Mouse (Mus musculus) heart, postnatal 10 days (tissue): ENCODE data around the gene Eprs. TPM values are rescaled to one million over a fixed set of nuclear protein-coding genes. Genes with fewer than 3 reads are reported as not detected.
"Not testable (repeated sequence)": the region's sequence is repeated elsewhere in the genome, so short reads cannot be mapped to it uniquely, and the experiment has no call there.

Experiments used
- DNase-seq, 2 experiments: peaks; one replicate each; pipeline ENCODE4 v3.0.0; 2021
- intact Hi-C: fragments of 180-260 bp; cut with DNase I; formaldehyde crosslinking; loops from one replicate; pipeline ENCODE4 v1.15.1; 2025
- total RNA-seq, 2 experiments: library from RNA; stranded (reverse); gene quantifications; 2 replicates each; pipeline ENCODE4 v1.2.3; 2021

Eprs gene
- total RNA-seq, result 10 to 100 TPM; 74.3 to 75.4 TPM

DNA sequence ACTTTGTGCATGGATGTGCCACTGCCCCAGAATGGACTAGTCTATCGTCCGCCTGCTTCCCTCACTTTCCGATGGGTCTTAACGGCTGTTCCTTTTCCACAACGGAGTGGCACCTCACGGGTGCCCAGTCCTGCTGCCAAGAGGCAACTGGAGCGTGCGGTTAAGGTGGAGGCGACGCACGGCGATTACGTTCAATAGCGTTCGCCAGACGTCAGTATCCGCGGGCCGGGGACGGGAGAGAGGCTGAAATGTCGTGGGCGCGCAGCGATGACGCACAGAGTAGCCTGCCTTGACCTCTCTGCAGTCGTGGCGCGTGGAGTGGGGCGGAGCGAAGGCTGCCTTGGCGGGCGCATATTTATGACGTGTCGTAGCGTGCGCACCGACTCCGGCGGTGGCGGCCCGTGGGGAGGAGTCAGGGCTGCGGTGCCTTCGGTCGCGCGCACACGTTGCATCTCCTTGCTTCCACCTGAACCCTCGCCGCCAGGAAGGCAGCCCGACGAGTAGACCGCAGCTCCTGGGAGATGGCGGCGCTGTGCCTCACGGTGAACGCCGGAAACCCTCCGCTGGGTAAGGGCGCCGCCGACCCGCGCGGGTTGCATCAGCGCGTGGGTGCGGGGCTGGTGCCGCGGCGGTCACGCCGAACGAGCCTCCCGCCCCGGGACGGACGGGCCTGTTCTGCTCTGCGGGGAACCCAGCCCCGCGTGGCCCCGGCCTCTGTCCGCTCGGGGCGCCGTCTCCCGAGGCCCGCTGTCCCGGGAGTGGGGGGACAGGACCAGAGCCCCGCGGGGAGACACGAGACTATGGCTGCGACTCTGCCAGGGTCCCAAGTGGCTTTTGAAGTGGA, at the start of gene Eprs:
Gene Eprs, plus strand, starts transcription at position 368 of the 844 bp plus-strand sequence.
- intact Hi-C loops, result loop anchor here (2.0 kb wide), 1 partner anchor 30 kb away; the partner anchor contains the start of gene Bpnt1
- DNase-seq, result peak; percentile 99

DNA sequence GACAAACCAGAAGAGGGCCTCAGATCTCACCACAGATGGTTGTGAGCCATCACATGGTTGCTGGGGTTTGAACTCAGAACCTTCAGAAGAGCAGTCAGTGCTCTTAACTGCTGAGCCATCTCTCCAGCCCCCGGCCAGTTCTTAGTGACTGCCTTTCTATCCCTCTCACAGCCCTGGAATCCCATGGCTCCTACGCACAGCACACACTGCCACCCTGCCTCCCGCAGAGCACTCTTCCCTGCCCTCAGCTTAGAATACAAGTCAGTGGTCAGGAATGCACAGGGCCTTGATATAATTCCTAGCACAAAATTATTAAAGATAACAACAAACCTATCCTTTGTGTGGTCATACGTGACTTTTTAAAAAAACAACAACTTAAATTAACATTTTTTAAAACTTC, 48.3 kb upstream of the Eprs start:
- intact Hi-C loops, result no loop called here
- no peak for DNase-seq

DNA sequence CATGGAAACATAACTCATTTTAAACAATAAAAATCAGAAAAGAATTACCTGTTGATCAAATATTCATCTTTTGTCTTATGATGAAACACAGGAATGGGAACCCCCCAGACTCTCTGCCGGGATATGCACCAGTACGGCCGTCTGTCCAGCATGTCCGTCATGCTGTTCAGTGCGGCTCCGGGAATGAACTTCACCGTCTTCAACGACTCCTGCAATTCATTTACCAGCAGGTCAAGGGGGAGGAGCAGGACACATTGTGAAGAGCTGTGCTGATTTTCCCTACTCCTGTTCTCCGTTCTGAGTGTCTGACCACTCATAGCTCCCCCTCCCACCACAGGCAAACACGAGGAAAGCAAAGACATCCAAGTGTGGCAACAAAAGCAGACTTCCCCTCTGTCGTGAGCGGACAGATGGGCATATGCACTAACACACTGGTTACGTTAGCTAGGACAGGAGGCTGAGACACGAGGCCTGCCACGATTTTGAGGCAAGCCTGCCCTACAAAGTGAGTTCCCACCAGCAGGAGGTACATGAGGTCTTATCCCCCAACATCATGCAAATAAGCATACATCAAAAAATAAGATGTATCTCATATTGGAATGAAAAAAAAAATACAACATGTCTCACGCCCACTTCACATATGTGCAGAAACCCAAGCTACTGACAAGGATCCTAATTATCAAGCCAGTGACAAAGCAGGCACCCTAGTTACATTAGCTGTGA, 46.8 kb upstream of the Eprs start:
- DNase-seq, result no peak
- intact Hi-C loops, result no loop called here

DNA sequence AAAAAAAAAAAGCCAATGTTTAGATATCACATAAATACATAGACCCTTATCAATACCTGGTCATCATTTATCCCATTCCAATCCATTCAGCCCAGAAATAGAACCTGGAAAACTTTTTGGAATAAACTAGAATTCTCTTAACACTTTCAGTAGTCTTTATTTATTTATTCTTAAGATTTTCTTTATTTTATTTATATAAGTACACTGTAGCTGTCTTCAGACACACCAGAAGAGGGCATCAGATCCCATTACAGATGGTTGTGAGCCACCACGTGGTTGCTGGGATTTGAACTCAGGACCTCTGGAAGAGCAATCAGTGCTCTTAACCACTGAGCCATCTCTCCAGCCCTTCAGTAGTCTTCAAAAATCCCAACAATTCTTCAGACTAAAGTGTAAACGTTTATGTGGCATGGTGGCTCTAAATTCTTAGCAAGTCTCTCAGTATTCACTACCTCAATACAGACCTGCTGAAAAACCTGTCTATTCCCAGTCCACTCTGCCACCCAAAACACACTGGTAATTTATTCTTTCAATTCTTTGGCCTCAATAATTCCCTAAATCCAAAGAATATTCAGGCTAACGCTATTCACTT, 35.0 kb upstream of the Eprs start:
- DNase-seq, intact Hi-C loops: not testable (repeated sequence)

DNA sequence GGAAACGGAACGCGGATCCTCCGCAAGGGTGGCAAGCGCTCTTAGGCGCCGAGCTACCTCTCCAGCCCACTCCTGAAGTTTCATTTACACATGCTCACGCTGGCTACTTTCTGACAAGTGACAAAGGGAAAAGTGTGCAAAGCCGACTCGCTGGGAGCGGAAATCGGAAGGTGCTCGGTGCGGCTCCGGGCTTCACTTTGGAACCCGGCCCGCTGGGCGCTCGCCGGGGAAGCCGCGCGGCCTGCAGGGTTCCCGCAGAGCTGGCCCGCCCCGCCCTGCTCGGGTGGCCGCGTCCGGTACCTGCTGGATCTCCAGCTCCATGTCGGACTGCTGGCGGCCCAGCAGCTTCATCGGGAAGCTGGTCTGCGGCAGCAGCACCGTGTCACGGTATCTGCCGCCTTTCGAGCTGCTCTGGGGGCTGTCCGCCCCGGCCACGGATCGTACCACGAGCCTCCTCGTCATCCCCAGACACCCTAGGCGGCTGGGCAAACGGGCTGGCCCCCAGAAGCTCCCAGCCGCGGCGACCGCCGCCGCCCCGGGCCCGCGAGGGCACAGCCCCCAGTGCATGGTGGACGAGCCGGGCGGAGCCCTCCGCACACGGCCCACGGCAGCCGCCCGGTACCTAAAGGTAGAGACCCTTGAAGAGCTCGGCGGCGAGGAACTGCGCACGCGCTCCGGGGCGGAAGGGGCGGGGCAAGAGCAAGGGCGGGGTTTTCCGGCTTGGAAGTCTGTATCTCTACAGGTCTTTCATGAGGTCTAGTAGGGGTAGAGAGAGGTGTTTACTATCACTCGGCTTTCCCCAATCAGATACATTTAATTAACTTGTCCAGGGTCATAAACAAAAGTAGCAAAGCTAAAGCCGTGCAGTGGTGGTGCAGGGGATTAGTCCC, 33.9 kb upstream of the Eprs start, which contains the start of gene Iars2:
Gene Iars2, minus strand, starts transcription at position 676 of the 890 bp plus-strand sequence.
- DNase-seq, result peak; percentile 93 to 96

DNA sequence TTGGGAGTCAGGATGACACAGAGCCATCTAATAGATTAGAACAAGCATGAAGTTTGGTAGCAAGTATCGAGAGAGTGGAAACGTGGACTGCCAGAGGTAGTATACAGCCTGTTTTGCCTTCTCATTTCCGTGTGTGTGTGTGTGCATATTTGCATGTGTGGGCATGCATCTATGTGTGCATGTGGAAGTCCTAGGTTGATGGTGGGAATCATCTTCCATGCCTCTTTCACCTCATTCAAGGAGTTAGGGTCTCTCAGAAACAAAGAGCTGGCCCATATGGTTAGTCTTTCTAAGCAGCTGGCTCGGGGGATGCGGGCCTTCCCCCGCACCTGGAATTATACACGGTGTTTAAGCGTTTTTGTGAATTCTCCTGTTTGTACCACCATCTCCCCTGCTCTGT, 33.0 kb upstream of the Eprs start:
- DNase-seq, result no peak
- intact Hi-C loops, result no loop called here

More for the DNA sequence above, 33.9 kb upstream of the Eprs start, which contains the start of gene Iars2:
- intact Hi-C loops, result no loop called here

DNA sequence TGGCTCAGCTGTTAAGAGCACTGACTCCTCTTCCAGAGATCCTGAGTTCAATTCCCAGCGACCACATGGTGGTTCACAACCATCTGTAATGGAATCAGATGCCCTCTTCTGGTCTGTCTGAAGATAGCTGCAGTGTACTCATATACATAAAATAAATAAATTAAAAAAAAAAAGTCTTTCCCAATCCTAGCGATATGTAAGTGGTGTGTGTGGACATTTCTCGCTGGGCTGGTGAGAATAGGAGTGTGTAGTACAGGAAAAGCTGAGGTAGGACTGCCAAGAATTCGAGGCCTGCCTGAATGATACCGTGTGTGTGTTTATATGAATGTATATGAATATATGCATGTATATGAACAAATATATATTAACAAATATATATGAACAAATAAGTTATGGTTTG, 31.5 kb upstream of the Eprs start:
- intact Hi-C loops, result no loop called here
- DNase-seq, result no peak

DNA sequence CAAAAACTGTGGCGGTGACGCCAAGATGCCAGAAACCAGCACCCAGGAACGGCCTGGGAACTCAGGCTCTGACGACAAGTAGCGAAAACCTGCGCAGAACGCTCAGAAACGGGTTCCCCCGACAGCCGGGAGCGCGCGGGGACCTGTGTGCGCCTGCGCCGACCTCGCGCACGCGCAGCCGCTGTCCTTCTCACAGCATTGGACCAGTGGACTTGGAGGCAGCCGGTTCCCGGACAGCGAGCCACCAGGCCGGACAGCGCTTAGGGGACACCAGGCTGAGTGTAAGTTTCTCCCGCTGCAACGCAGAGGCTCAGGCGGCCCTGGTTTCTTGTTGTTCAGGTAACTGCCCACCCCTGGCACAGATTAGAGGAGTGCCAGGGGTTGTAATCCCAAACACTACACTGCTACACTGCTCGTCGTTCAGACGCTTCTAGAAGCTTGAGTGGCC, 30.8 kb upstream of the Eprs start, which contains the start of gene Bpnt1:
Gene Bpnt1, plus strand, starts transcription at position 167 of the 448 bp plus-strand sequence.
- intact Hi-C loops, result loop anchor here (2.0 kb wide), 1 partner anchor 31 kb away; the partner anchor contains the start of gene Eprs
- peak; percentile 90 to 93 for DNase-seq

DNA sequence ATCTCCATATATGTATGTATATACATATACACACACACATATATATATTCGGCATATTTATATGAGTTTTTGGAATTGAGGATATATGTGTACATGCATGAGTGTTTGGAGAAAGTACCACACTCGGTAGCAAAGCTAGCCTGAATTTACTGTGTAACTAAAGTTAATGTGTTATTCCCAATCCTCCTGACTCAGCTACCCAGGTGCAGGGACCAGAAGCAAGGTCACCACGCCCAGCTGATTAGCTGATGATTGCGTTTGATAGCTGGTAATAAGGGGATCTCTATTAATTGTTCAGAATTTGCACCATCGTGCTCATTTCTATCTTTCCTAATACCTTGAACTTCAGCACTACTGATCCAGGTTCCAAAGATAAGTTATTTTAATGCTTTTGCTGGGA, 29.2 kb upstream of the Eprs start:
- intact Hi-C loops, result loop anchor here (2.0 kb wide), 1 partner anchor 29 kb away; the partner anchor contains the start of gene Eprs
- no peak for DNase-seq

DNA sequence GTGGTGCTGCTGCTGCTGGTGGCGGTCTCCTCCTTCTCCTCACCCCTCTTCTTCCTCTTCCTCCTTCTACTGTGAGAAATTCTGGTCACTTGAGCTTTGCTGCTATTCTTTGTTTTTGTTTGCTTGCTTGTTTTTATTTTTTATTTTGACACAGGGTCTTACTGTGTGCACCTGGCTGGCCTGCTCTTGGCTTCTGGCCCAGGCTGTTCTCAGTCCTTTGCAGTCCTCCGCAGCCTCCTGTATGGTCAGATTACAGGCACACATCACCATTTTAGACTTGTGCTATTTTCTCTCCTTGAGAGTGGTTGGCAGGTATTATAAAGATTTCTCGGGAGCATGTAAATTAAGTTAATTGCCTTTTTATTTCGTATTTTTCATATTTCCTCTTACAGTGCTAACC, 28.7 kb upstream of the Eprs start:
- intact Hi-C loops, result no loop called here
- DNase-seq, result no peak

DNA sequence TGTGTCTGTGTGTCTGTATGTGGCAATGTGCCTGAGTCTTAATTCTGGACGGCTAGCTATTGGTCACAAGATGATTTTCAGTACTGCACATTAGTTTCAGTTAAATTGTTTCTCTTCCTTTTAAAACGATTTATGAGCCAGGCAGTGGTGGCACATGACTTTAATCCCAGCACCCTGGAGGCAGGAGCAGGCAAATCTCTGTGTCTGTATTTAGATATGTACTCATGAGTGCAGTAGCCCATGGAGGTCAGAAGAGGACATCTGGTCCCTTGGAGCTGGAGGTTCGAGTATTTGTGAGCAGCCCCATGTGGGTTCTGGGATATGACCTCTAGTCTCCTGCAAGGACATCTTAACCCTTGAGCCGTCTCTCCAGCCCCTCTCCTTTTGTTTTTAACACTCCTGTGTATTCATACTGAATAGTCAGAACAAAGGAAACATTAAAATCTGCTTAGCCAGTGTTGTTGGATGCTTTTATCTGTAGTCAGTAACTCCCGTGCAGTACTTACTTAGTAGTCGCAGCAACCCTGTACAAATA, 27.5 kb upstream of the Eprs start:
- intact Hi-C loops, result no loop called here
- DNase-seq, result no peak

DNA sequence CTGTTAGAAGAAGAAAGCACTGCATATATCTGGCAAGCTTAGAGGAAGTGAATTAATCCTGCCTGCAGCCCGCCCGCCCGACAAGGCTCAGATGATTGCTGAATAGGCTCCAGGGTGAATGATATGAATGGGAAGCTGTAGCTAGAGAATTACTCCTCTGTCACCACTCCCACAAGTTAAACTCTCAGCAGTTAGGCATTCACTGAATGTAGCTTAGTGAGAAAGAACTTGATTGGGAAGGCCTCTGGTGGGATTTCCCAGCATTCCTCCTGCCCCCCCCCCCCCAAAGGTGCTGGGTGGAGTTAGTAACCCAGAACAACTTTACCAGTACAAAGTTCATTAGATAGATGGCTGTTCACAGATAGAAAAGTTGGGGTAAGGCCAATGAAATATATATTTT, 26.3 kb upstream of the Eprs start:
- no peak for DNase-seq
- intact Hi-C loops, result no loop called here

DNA sequence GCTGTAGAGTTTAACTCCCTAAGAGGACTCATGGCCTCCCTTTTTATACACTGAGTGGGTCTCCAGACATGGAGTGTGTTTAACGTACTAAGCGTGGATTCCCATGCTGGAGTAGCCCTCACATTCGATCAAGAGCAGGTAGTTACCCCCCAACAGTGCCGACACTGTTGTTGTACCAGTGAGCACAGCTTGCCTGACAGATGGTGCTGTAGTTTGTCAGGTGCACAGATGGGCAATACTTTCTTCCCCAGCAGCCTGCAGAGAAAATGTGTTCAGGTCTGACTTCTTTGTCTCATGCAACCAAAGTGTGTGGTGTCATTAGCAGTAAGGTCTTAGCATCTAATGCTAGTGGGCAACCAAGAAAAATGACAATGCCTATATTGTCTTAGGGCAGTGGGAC, 20.4 kb upstream of the Eprs start:
- DNase-seq, result no peak

DNA sequence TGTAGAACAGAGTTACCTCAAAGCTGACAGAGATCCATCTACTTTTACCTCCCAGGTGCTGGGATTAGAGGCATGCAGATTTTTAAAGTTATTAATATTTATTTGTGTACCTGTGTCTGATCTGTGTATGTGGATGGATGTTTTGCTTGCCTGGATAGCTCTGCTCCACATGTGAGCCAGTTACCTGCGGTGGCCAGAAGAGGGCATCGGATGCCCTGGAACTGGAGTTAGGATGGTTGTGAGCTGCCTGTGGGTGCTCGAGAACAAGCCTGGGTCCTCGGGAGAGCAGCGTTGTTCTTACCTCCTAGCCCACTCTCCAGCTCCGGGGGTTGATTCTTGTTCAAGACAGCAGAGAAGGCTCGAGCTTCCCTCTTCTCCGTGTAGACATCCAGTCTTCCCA, 19.4 kb upstream of the Eprs start:
- intact Hi-C loops, result no loop called here
- no peak for DNase-seq

More for the DNA sequence above, 20.4 kb upstream of the Eprs start:
- intact Hi-C loops, result no loop called here

DNA sequence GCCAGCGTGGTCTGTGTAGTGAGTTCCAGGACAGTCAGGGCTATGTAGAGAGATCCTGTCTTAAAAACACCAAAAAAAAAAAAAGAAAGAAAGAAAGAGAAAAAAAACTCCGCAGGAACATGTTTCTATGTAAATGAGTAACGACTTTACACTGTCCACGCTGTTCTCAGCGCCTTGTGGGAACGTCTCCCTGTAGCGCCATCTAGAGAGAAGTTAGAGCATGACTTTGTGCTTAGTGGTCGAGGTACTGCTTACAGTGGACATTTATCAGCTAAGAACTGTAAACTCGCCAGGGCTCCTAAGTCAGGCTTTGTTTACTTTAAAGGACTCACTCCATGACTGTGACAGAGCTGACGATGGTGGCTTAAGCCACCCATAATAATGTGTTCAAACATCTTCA, 16.7 kb upstream of the Eprs start:
- intact Hi-C loops, result no loop called here

DNA sequence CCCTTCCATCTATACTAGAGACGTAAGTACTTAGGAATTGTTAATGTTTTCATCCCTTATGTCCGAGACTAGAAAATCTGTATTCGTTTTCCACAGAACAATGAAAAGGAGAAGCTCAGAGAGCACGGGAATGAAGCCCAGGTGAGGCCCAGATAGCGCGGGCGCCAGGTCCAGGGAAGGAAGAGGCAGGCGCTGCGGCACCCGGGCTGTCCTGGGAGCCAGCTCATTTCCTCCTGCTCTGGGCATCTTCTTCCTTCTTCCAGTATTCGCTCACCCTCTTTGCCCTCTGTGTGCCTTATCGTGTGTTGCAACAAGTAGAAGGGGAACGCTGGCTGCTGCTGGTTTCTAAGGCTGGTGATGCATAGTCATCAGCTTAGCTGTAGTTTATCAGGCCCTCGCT, 13.1 kb upstream of the Eprs start:
- intact Hi-C loops, result no loop called here
- DNase-seq, result no peak

More for the DNA sequence above, 16.7 kb upstream of the Eprs start:
- DNase-seq, result no peak

DNA sequence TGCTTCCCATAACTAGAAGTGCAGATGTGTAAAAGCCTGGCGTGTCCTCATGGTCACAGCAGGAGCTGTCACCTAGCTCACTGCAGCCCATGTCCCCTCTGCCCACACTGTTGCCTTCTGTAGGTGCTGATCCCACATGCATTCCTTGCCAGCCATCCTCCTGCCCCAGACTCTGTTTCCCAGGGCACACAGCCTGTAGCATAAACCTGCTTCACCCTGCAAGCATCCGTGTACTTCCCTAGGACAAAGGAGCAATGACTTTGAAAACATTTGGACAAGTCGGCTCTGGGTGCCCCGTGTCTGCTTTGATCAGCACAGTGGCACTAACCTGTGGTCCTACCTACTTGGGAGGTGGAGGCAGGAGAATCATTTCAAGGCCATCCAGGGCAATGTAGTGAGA, 12.2 kb upstream of the Eprs start:
- no peak for DNase-seq
- intact Hi-C loops, result no loop called here

DNA sequence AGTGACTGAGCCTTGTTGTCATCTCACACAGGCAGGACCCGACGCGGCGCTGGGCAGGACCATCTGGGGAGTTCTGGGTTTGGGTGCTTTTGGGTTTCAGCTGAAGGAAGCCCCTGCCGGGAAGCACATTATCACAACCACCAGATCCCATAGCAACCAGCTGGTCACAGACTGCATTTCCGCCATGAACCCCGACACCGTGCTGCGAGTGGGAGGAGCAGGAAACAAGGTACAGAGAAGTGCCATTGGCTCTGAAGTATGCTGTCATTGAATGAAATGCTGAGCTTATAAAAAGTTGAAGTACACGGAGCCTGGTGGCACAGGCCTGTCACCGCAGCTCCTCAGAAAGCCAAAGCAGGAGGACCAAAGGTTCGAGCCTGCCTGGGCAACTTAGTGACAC, 10.7 kb upstream of the Eprs start:
- intact Hi-C loops, result no loop called here

DNA sequence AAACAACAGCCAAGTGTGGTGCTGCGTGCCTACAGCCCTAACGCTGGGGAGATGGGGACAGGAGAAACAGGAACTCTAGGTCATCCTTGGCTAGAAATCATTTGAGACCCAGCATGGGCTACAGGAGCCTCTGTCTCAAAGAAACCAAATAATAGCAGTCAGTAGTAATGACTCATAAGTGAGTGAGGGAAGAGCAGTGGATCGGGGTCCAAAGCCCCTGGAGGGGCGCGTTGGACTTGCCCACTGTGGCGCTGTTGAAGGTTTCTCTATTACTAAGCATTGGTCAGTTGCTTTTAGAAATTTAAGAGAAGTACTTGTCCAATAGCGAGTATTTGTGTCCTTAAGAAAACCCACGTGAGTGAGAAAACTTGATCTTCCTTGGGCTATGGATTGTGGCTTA, 9.5 kb upstream of the Eprs start:
- no peak for DNase-seq
- intact Hi-C loops, result no loop called here

More for the DNA sequence above, 10.7 kb upstream of the Eprs start:
- DNase-seq, result no peak

DNA sequence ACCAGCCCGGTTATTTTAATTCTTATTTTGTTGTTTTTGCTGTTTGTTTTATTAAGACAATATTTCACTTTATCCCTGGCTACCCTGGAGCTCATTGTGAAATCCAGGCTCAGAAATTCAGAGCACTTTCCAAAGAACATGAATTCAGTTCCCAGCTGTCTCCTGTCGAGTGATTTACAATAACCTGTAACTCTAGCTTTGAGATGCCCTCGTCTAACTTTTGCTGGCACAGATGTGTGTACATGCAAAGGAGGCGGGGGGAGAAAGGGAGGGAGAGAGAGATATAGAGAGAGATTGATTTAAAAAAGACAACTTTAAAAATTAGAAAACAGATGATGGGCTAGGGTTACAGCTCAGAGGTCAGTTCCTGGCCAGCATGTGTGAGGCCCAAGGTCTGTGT, 8.1 kb upstream of the Eprs start:
- intact Hi-C loops, result no loop called here
- DNase-seq, result no peak
